Mouse (Mus musculus) limb, embryonic 10.5 days (tissue): ENCODE data around the gene Pik3ca. TPM values are rescaled to one million over a fixed set of nuclear protein-coding genes. Genes with fewer than 3 reads are reported as not detected.
A peak's percentile ranks its signal among the peaks of the same experiment; 100 is the strongest.

Experiments used
- DNase-seq: peaks from one replicate; pipeline ENCODE4 v3.0.0-alpha.2; 2017; ENCODE audit warnings: low spot score
- H3K27ac ChIP-seq: fragments of 300-500 bp; sonication (generic); 2 replicates; pipeline ENCODE4 v1.5.1; 2016; ENCODE audit warnings: mild to moderate bottlenecking
- H3K27me3 ChIP-seq: fragments of 300-500 bp; sonication (generic); 2 replicates; pipeline ENCODE4 v1.6.1; 2016; ENCODE audit warnings: low read depth, mild to moderate bottlenecking; ENCODE audit not compliant: poor library complexity, severe bottlenecking
- H3K36me3 ChIP-seq: fragments of 300-500 bp; sonication (generic); 2 replicates; pipeline ENCODE4 v1.6.1; 2016; ENCODE audit warnings: mild to moderate bottlenecking, moderate library complexity
- H3K4me1 ChIP-seq: fragments of 300-500 bp; sonication (generic); 2 replicates; pipeline ENCODE4 v1.6.1; 2016
- H3K4me3 ChIP-seq: fragments of 300-500 bp; sonication (generic); 2 replicates; pipeline ENCODE4 v1.5.1; 2016; ENCODE audit warnings: mild to moderate bottlenecking, moderate library complexity
- H3K9me3 ChIP-seq: fragments of 300-500 bp; sonication (generic); replicated peaks from 2 replicates; pipeline ENCODE4 v1.6.1; 2016; ENCODE audit warnings: mild to moderate bottlenecking
- WGBS: fragments of 180-500 bp; shearing (Covaris S2); methylation state at CpG from one replicate; pipeline ENCODE4 v1.1.7; 2016; 5-methylcytosine and 5-hydroxymethylcytosine counted together
- polyA plus RNA-seq: library from polyadenylated mRNA; unstranded; fragments of >200 nt; fragmentation: Nextera tagmentation; extraction: Ambion mirVana; gene quantifications from 2 replicates; pipeline ENCODE4 v1.2.1, GENCODE M21; 2016

Pik3ca gene
- polyA plus RNA-seq, 1 experiment from 2014 or later: 8.3 TPM

- H3K36me3 ChIP-seq: no peaks in the 10 kb centered on the region
- H3K27me3 ChIP-seq: no peaks in the 10 kb centered on the region
- no peaks in the 10 kb centered on the region for H3K9me3 ChIP-seq
- no peak overlapping the region for H3K4me3 ChIP-seq
- no peak overlapping the region for H3K27ac ChIP-seq
- WGBS: 64% methylated on average over 8 of the region's 8 CpGs
- H3K4me1 ChIP-seq: peaks cover 10% of the 10 kb centered on the region; the same call in 1 of the 2 replicates
- DNase-seq: no peak
Measured at GRCm38 (mm10) chr3:32495856-32496710, 98.6 kb downstream of the Pik3ca start.

DNA sequence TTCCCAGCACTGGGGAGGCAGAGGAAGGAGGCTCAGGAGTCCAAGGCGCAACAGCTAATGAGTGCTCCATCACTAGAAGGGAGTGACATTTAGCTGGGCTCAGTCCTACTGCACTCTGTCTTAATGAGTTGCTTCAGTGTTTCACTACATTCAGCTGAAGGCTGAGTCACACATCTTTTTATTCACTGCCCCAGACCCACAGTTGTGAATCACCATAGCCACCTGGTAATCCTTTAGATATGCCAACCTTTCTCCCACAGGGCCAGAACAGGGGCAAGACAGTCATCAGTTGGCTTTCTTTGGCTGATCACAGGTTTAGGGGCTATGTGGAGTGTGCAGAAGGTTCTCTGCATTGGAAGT, 99.2 kb downstream of the Pik3ca start:
- no peak for DNase-seq
- H3K4me3 ChIP-seq: no peak overlapping the region
- H3K4me1 ChIP-seq: peaks cover 10% of the 10 kb centered on the region; the same call in 1 of the 2 replicates
- 97% methylated on average over 1 of the region's 1 CpGs for WGBS
- no peak overlapping the region for H3K27ac ChIP-seq
- H3K9me3 ChIP-seq: no peaks in the 10 kb centered on the region
- no peaks in the 10 kb centered on the region for H3K36me3 ChIP-seq
- H3K27me3 ChIP-seq: no peaks in the 10 kb centered on the region

DNA sequence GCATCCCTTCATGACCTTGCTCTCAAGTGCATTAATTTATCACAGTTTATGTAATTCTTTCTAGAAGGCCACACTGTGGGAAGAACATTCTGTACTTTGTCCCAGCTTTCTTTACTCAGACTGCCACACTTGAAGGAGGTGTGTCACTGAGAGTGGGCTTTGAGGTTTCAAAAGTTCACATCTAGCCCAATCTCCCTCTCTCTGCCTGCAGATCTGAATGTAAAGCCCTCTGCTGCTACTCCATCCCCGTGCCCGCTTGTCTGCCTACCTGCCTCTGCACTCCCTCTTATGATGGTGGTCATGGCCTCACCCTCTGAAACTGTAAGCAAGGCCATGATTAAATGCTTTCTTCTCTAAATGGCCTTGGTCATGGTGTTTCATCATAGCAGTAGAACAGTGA, 102.9 kb downstream of the Pik3ca start:
- WGBS: 95% methylated on average over 2 of the region's 2 CpGs
- no peak overlapping the region for H3K27ac ChIP-seq
- no peak for DNase-seq

GRCm38 (mm10) chr3:32505841-32506240, 108.4 kb downstream of the Pik3ca start:
- peaks cover 12% of the 10 kb centered on the region for H3K4me1 ChIP-seq
- DNase-seq: no peak
- no peak overlapping the region for H3K4me3 ChIP-seq
- no peak overlapping the region for H3K27ac ChIP-seq
- H3K9me3 ChIP-seq: no peaks in the 10 kb centered on the region
- no peaks in the 10 kb centered on the region for H3K27me3 ChIP-seq
- no peaks in the 10 kb centered on the region for H3K36me3 ChIP-seq
- 77% methylated on average over 3 of the region's 3 CpGs for WGBS

More for the DNA sequence above, 102.9 kb downstream of the Pik3ca start:
- no peaks in the 10 kb centered on the region for H3K27me3 ChIP-seq
- no peaks in the 10 kb centered on the region for H3K9me3 ChIP-seq
- peaks cover 6% of the 10 kb centered on the region; the same call in 1 of the 2 replicates for H3K4me1 ChIP-seq
- H3K36me3 ChIP-seq: no peaks in the 10 kb centered on the region
- no peak overlapping the region for H3K4me3 ChIP-seq

GRCm38 (mm10) chr3:32506366-32507225, 109.1 kb downstream of the Pik3ca start:
- DNase-seq: no peak
- no peak overlapping the region for H3K4me3 ChIP-seq
- WGBS: 71% methylated on average over 11 of the region's 11 CpGs
- no peak overlapping the region for H3K27ac ChIP-seq
- no peaks in the 10 kb centered on the region for H3K27me3 ChIP-seq
- H3K9me3 ChIP-seq: no peaks in the 10 kb centered on the region
- peaks cover 17% of the 10 kb centered on the region for H3K4me1 ChIP-seq
- no peaks in the 10 kb centered on the region for H3K36me3 ChIP-seq

DNA sequence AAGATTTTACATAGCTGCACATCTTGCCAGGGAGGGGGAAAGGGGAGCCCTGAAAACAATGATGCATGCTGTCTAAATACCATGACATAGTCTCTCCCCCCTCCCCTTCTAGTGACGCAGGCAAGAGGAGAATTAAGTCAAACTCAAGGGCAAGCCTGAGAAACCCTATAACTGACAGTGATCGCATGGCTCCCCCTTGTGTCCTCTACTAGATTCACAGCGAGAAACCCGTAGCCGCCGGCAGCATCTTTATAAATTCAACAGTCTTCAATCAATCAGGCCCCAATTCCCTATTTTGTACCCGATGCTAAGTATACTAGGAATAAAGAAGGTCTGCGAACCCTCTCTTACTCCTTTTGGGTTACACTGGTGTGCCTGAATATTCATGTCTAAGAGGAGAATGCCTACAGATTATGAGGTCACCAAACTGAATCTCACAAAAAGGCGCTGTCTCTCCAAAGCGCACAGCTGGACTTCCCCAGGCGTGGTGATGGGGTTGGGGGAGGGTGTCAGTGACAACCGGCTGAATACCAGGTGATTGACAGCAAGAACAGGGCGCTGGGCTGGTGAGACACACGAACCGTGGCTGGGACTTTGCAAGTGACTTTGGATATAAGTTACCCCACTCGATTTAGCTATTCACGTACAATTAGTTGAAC, 111.3 kb downstream of the Pik3ca start:
- DNase-seq: peak; percentile 73
- 3% methylated on average over 17 of the region's 17 CpGs for WGBS
- H3K9me3 ChIP-seq: no peaks in the 10 kb centered on the region
- peaks cover 5% of the 10 kb centered on the region; the same call in 1 of the 2 replicates for H3K36me3 ChIP-seq
- no peak overlapping the region for H3K27ac ChIP-seq
- H3K4me1 ChIP-seq: peaks cover 22% of the 10 kb centered on the region
- H3K4me3 ChIP-seq: peak overlapping the region; percentile 23; the same call in 1 of the 2 replicates
- H3K27me3 ChIP-seq: no peaks in the 10 kb centered on the region

DNA sequence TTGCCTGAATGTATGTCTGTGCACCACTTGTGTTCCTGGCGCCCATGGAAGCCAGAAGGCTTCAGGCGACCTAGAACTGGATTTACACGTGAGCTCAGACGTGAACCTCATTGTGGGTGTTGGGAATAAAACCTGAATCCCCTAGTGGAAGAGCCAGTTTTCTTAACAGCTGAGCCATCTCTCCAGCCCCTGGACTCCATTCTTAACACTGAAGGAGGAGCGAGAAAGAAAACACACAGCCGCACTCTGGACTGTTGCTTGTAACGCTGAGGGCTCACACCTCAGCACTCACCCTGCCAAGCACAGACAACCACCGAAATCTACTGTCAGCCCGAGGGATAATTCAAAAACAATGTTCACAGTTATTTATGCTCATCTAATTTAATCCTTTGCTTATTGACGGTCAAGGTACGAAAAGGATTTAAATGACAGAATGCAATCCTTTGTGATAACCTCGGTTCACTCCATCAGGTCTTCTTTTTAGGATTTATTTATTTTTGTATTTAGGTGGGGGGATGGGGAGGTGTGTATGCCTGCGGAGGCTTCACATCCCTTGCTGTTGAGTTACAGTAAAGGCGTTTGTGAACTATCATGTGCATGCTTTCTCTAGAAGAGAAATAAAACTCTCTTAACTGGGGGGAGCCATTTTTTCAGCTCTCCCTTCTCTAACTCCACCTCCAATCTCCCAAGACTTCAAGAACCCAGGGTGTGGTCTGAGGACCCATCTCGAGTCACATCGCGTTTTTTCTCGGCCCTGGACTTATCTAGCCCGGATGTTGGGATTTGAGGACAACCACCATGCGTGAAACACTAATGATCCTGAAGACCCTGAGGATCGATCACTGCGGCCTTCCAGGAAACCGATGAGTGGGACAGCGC, 112.3 kb downstream of the Pik3ca start, which contains the start of gene Zfp639:
Gene Zfp639, plus strand, starts transcription at position 764 of the 879 bp plus-strand sequence.
- no peaks in the 10 kb centered on the region for H3K9me3 ChIP-seq
- DNase-seq: no peak
- peak within 1 kb of the TSS; percentile 96 for H3K27ac ChIP-seq
- H3K27me3 ChIP-seq: no peaks in the 10 kb centered on the region
- peak within 1 kb of the TSS; percentile 85 for H3K4me3 ChIP-seq
- H3K36me3 ChIP-seq: peaks cover 11% of the 10 kb centered on the region
- 9% methylated on average over 24 of the region's 24 CpGs for WGBS
- H3K4me1 ChIP-seq: peaks cover 22% of the 10 kb centered on the region

- H3K36me3 ChIP-seq: peaks cover 19% of the 10 kb centered on the region
- under 1% methylated on average over 69 of the region's 69 CpGs for WGBS
Measured at GRCm38 (mm10) chr3:32510375-32511190, 113.1 kb downstream of the Pik3ca start.

DNA sequence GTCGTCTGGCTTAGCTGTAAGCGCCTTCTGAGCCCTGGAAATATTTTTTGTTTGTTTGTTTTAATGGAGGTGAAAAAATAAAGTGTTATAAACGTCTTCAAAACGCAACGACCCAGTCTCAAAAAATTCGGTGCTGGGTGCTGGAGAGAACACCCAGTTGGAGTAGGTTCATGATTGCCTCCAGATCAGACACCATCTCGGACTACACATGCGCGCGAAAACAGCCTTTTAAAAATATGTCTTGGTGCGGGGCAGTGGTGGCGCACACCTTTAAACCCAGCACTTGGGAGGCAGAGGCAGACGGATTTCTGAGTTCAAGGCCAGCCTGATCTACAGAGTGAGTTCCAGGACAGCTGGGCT, 113.7 kb downstream of the Pik3ca start:
- H3K36me3 ChIP-seq: peaks cover 25% of the 10 kb centered on the region
- H3K27me3 ChIP-seq: no peaks in the 10 kb centered on the region
- H3K27ac ChIP-seq: peak overlapping the region; percentile 96
- H3K4me1 ChIP-seq: peaks cover 22% of the 10 kb centered on the region
- DNase-seq: peak; percentile 45
- H3K9me3 ChIP-seq: no peaks in the 10 kb centered on the region
- WGBS: 10% methylated on average over 13 of the region's 13 CpGs
- H3K4me3 ChIP-seq: peak overlapping the region; percentile 85

More at GRCm38 (mm10) chr3:32510375-32511190, 113.1 kb downstream of the Pik3ca start:
- Histone ChIP-seq H3K4me3 (peak overlapping the region; percentile 85), H3K9me3 (no peaks in the 10 kb centered on the region), H3K27me3 (no peaks in the 10 kb centered on the region), H3K27ac (peak overlapping the region; percentile 96), H3K4me1 (peaks cover 22% of the 10 kb centered on the region)
- DNase-seq: peak; percentile 99

DNA sequence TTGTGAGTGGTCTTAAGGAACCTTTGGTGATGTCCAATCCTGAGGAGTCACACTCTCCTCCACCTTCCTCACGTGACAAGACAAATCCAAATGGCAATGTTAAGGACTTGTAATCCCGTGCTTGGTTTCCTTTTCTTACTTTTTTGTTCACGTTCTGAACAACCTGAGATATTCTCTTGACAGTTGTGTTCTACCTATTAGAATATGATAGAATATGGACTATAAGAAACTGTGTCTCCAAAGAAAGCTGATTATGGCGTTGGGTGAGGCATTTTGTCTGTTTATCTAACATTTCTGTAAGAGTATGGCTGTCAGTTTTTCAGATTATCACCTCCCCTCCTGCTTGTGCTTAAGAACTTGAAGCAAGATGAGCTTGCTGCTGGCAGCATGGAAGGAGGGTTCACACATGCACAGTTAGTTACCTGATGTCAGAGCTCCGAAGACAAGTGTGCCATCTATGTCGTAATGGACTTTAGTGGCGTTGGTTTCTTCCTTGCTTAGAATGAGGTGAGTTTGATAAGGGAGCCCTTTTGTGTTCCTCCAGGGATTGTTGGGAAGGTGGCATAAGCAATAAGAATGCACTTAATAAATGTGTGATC, 115.3 kb downstream of the Pik3ca start:
- H3K9me3 ChIP-seq: no peaks in the 10 kb centered on the region

GRCm38 (mm10) chr3:32513528-32513927, 116.1 kb downstream of the Pik3ca start:
- Histone ChIP-seq H3K27me3 (no peaks in the 10 kb centered on the region), H3K27ac (no peak overlapping the region), H3K36me3 (peaks cover 48% of the 10 kb centered on the region), H3K9me3 (no peaks in the 10 kb centered on the region), H3K4me3 (no peak overlapping the region), H3K4me1 (peaks cover 22% of the 10 kb centered on the region)
- DNase-seq: no peak

More for the DNA sequence above, 115.3 kb downstream of the Pik3ca start:
- H3K27me3 ChIP-seq: no peaks in the 10 kb centered on the region
- no peak overlapping the region for H3K27ac ChIP-seq
- DNase-seq: no peak
- peaks cover 22% of the 10 kb centered on the region for H3K4me1 ChIP-seq
- H3K36me3 ChIP-seq: peaks cover 41% of the 10 kb centered on the region
- 95% methylated on average over 7 of the region's 7 CpGs for WGBS
- H3K4me3 ChIP-seq: no peak overlapping the region
